Mouse (Mus musculus) adrenal gland, postnatal 10 days (tissue): Measurements from ENCODE around the gene Tnrc18. TPM values are rescaled to one million over a fixed set of nuclear protein-coding genes. Genes with fewer than 3 reads are reported as not detected.

Source experiments
- DNase-seq: peaks from one replicate; pipeline ENCODE4 v3.0.0; 2021; ENCODE audit warnings: mixed read lengths
- total RNA-seq, 2 experiments: library from RNA; stranded (reverse); gene quantifications; 2 replicates each; pipeline ENCODE4 v1.2.3; 2021

The Tnrc18 gene
- total RNA-seq, 2 experiments from 2014 or later = 77.5 to 98.6 TPM

- DNase-seq = peak; percentile 66
Observed at GRCm38 (mm10) chr5:142778135-142778534, 39.3 kb downstream of the Tnrc18 start.

GRCm38 (mm10) chr5:142776080-142776479 is 41.4 kb downstream of the Tnrc18 start:
- DNase-seq = no peak

GRCm38 (mm10) chr5:142774771-142775170 is 42.7 kb downstream of the Tnrc18 start:
- no peak for DNase-seq

GRCm38 (mm10) chr5:142771964-142772363 is 45.5 kb downstream of the Tnrc18 start:
- DNase-seq = no peak

- no peak for DNase-seq
Observed at GRCm38 (mm10) chr5:142771034-142771433, 46.4 kb downstream of the Tnrc18 start.

GRCm38 (mm10) chr5:142769641-142770040 is 47.8 kb downstream of the Tnrc18 start:
- no peak for DNase-seq

GRCm38 (mm10) chr5:142768352-142769267 is 48.9 kb downstream of the Tnrc18 start:
- no peak for DNase-seq

GRCm38 (mm10) chr5:142767937-142768336 is 49.5 kb downstream of the Tnrc18 start:
- peak; percentile 81 for DNase-seq

GRCm38 (mm10) chr5:142766708-142767107 is 50.8 kb downstream of the Tnrc18 start:
- DNase-seq = no peak

- no peak for DNase-seq
Observed at GRCm38 (mm10) chr5:142764889-142765288, 52.6 kb downstream of the Tnrc18 start.

GRCm38 (mm10) chr5:142764306-142764705 is 53.2 kb downstream of the Tnrc18 start:
- no peak for DNase-seq

- DNase-seq = no peak
Observed at GRCm38 (mm10) chr5:142762082-142762807, 55.2 kb downstream of the Tnrc18 start.

GRCm38 (mm10) chr5:142761326-142761983 is 56.0 kb downstream of the Tnrc18 start:
- DNase-seq = no peak

- DNase-seq = no peak
Observed at GRCm38 (mm10) chr5:142759786-142760185, 57.7 kb downstream of the Tnrc18 start.

GRCm38 (mm10) chr5:142752241-142752640 is 65.2 kb downstream of the Tnrc18 start:
- DNase-seq = no peak

- DNase-seq = no peak
Observed at GRCm38 (mm10) chr5:142750173-142750572, 67.3 kb downstream of the Tnrc18 start.

- DNase-seq = no peak
Observed at GRCm38 (mm10) chr5:142747026-142747629, 70.3 kb downstream of the Tnrc18 start.

- DNase-seq = peak; percentile 67
Observed at GRCm38 (mm10) chr5:142739941-142740340, 77.5 kb downstream of the Tnrc18 start.

GRCm38 (mm10) chr5:142731916-142732315 is 85.5 kb downstream of the Tnrc18 start:
- DNase-seq = peak; percentile 71

- no peak for DNase-seq
Observed at GRCm38 (mm10) chr5:142730295-142730694, 87.2 kb downstream of the Tnrc18 start.

- no peak for DNase-seq
Observed at GRCm38 (mm10) chr5:142728301-142728700, 89.2 kb downstream of the Tnrc18 start.

GRCm38 (mm10) chr5:142726748-142727147 is 90.7 kb downstream of the Tnrc18 start:
- no peak for DNase-seq
